Mouse (Mus musculus) spleen, adult 12 weeks (tissue): Measurements from ENCODE around the gene Tgfbr3.

Source experiments
- DNase-seq: peaks from one replicate; pipeline ENCODE4 v3.0.0; 2022; ENCODE audit warnings: low spot score

The Tgfbr3 gene

GRCm38 (mm10) chr5:107207911-107208310 is 81.5 kb downstream of the Tgfbr3 start:
- no peak for DNase-seq

DNA sequence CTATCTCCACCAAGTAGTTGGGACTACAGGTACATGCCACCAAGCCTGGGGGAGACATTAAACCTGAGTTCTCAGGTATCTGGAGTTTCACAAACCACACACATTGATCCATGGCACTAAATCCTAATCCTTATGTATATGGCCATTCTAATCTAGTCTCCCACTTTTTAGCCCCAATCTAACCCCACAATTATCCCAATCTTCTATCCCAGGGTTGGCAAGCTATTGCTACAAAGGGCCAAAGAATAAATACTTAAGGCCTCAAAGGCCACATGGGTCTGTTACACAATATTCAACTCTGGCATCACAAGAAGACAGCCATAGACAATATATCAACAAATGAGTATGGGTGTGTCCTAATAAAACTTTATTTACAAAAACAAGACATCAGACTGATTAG is 85.1 kb downstream of the Tgfbr3 start:
- no peak for DNase-seq

- DNase-seq = no peak
These were observed 86.4 kb downstream of the Tgfbr3 start for GRCm38 (mm10) chr5:107202801-107203559.

GRCm38 (mm10) chr5:107201509-107202182 is 87.8 kb downstream of the Tgfbr3 start:
- no peak for DNase-seq

DNA sequence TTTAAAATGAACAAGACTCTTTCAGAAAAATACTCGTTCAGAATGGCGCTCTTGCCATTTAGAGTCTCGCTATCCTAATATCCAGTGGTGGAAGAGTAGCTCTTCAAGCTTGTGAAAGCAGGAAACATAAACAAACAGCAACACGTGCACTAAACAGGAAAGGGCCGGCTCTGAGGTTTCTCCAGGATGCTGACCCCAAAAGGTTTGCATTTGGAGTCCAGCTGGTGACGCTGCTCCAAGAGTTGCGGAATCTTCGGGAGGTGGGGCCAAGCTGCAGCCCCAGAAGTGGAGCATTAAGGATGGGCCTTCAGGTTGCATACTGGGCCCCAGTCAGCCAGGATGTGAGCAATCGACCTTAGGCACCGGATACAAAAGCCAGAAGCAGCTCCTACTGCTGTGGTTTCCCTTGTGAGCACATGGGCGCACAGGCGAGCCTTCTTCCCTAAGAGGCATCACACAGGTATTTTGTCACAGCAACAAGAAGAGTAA is 88.5 kb downstream of the Tgfbr3 start:
- no peak for DNase-seq

GRCm38 (mm10) chr5:107200221-107200635 is 89.2 kb downstream of the Tgfbr3 start:
- DNase-seq = no peak

DNA sequence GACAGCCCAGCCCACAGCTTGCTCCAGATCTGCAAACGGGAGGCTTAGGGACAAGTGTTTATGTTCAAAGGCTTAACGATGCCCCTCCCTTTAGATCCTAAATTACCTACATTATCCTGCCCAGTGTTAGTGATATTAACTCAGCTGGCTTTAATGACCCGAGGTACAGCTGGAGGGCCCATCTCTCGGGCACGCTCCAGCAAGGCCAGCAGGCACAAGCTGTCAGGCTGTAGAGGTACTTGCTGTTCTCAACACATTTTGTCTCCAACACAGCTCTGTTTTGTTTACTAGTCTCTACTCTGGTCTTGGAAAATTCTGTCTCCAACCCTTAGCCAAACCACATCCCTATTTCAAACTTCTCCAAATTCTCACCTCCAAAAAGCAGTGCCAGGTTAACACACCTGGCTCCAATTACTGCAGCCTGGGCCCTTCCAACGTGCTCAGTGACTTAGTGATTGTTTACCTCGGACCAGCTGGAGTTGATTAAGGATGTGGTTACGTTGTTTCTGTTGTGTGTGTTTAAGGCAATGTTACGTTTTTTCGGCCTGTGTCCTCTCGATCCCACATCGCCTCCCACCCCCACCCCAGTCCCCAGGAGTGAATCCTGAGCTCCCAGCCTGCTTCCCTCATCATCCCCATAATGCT is 93.6 kb downstream of the Tgfbr3 start:
- DNase-seq = no peak

DNA sequence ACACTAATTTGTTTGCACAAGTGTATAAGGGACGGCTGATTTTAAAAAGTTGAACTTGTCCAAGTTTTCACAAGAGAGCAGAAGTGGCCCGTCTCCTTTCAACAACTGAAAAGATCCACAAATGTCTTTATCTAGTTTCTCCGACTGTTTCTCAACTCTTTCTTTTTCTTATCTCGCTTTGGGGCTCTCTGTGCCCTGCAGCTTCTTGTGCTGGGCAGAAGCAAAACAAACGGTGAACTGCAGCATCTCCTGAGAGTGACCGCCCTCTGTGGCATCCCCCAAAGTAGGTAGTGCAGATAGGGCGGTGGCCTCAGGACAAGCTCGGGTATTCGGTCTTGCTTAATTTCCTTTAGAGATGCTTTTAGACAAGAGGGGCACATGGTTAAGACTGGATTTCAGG is 96.3 kb downstream of the Tgfbr3 start:
- no peak for DNase-seq

- DNase-seq = no peak
These were observed 97.1 kb downstream of the Tgfbr3 start for GRCm38 (mm10) chr5:107192372-107192771.

GRCm38 (mm10) chr5:107188551-107188950 is 100.9 kb downstream of the Tgfbr3 start:
- no peak for DNase-seq

GRCm38 (mm10) chr5:107186206-107186605 is 103.2 kb downstream of the Tgfbr3 start:
- no peak for DNase-seq

DNA sequence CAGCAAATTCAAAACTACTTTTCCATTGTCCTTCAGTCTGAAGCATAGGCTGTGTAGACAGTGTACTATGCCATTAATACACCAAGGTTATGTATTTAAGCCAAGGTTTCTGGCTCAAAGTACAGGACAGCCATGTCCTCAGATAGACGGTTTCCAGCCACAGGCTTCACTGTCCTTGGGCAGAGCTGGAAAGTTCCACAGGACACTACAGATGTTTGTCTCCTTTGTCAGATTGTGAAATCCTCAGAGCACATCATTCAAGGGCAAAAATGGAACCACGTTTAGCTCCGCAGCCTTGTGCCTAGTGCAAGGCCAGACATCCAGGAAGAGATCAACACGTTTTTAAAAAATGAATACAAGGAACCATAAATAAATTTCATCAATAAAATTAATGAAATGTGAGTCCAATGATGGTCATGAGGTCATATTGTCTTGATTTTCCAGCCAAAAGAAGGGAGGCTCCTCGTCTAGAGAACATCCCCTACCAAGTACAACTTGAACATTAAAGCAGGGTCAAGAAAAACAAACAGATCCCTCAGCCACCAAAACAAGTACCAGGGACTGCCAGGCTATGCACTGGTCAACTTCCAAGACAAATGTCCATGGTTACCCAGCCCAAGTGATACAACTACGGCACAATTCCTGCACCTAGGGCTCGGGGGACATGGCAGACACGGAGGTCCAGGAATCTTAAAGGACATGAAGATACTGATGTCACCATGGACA is 105.1 kb downstream of the Tgfbr3 start:
- no peak for DNase-seq

DNA sequence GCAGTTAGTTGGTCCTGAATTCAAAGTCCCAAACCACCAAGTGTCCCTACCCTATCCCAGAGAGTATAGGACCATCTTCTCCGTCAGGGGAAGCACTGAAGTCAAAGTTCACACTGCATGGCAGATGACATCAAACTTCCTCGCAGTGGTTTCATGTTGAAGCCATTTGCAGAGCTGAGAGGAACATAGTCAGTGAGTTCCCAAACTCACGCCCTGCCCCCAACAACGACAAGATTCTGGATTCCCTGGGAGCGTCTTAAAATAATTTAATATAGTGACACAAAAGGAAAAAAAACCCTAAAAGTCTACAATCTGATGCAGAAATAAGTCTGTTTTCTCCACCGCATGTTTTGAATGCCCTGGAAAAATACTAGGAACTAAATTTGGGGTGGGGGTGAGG is 105.9 kb downstream of the Tgfbr3 start:
- DNase-seq = no peak

DNA sequence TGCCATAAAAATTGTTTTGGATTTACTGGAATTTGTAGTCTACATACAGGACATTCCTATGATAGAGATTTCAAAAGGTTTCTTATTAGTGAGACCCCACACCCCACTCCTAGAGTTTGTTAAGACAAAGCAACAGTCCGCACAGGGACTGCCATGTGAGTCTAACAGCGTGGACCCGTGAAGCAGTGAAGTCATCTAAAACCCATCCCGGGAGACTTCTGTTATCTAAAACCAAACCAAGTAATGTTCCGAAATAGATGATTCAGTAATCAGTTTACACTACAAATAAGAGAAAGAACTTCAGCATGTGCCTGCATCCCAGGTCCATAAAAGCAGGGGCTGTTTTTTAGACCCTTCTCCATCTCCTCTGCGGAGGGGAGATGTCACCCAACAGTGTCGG is 106.7 kb downstream of the Tgfbr3 start:
- no peak for DNase-seq

DNA sequence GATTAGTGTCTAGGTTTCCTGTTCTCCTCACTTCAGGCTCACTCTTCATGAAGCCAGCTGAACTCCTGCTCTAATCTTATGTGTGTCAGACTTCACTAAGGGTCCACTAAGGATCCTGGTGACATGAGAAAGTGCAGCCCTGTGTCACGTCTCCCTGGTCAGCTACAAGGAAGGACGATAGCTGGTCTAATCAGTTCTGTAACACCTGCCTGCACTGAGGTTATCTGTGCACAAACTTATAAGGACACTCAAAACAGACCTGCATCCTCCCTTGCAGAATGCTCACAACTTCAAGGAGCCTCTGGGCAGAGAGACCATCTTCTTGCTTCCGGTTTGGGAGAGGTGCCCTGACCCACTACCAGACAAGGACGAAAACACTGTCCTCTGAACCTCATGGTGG is 107.6 kb downstream of the Tgfbr3 start:
- DNase-seq = no peak

DNA sequence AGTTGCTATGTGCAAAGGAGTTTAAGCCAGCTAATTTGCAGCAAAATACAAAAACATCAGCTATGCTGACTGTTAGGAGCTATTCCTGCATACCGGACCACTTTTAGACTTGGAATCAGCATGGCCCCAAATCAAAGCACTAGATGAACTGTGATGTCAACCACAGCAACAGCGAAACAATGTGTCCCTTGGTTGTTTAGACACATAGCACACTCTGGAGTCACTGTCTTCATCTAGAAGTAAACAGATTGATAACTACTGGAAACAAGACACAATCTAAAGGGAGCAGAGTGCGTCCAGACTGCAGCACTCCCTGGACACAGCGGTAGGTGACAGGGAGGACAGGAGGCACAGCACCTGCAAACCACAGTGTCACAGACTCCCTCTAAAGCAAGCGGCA is 110.2 kb downstream of the Tgfbr3 start:
- no peak for DNase-seq

GRCm38 (mm10) chr5:107177791-107178190 is 111.6 kb downstream of the Tgfbr3 start:
- DNase-seq = no peak

DNA sequence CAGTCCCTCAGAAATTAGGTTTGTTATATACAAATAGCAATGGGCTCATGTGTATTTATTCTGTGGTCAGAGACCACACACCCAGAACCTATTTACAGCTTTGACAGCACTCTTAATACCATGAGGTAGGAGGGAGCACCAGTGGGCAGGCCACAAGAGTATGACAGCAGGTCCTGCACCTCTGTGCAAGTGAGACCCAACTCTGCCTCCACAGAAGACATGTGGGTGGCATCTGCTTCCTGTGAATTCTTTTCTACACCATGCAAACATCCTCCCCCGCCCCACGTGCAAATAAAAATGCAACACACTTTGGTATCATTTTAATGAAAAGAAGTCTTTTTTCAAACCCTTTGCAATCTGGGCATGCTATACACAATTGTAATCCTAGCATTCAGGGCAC is 112.2 kb downstream of the Tgfbr3 start:
- no peak for DNase-seq

DNA sequence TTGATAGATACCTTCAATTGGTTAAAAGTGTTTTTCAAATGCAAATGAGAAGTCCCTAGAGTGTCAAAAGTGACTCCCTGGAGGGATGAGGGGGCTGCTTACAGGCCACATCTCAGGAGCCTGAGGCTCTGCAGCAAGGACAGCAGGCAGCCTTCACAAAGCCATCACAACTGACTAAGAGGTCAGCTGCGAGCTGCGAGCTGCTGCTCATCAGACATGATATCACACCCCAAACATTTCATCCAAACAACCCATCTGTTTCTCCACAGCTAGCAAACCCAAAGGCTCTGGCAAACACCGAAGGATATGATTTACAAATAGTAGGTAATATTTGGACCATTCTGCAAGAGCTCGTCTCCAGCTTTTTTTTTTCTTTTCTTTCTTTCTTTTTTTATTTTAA is 112.6 kb downstream of the Tgfbr3 start:
- DNase-seq = no peak

DNA sequence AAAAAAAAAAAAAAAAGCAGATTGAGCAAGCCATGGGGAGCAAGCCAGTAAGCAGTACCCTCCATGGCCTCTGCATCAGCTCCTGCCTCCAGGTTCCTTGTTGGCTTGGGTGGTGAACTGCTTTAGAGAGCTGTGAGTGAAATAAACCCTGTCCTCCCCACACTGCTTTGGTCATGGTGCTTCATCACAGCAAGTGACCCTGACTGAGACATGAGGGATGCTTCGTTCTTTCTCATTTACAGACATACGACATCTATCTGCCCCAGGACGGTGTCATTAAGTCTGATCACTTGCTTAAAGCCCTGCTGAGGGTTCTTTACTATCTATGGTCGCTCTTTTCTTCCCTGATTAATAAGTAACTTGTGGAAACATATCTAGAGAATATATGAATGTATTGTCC is 113.2 kb downstream of the Tgfbr3 start:
- no peak for DNase-seq

- DNase-seq = no peak
These were observed 115.2 kb downstream of the Tgfbr3 start for GRCm38 (mm10) chr5:107174188-107174587.

- no peak for DNase-seq
These were observed 115.9 kb downstream of the Tgfbr3 start for GRCm38 (mm10) chr5:107173483-107173882.
